Mouse (Mus musculus) neutrophil, adult 83 days (primary cell): ENCODE data around the gene Nhsl2. TPM values are rescaled to one million over a fixed set of nuclear protein-coding genes. Genes with fewer than 3 reads are reported as not detected.

ENCODE experiments used
- total RNA-seq, 2 experiments: library from RNA; stranded (reverse); gene quantifications; one replicate each; pipeline ENCODE4 v1.2.4; 2023

Gene Nhsl2
- 100 to 1,000 TPM; 131 to 132 TPM for total RNA-seq

DNA sequence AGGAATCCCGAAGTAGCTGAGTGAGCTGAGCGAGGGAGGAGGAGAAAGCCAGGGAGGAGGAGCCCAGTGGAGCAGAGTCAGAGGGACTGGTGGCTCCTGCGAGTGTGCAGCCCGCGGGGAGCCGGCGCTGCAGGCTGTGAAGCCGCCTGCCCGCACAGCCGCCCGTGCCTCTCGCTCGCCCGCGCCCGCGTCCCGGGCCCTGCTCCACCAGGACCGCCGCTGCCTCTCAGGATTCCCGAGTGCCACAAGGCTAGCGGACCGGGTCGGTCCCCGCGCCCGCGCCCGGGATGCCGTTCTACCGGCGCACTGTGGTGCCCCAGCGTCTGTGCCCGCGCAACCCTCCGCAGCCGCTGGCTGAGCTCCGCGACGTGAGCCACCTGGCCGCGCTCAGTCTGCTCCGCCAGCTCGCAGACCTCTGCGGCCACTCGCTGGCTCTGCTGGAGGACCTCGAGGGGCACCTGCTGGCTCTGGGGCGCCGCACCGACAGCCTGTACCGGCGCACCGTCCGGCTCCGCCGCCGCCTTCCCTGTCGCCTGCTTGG is at the start of gene Nhsl2:
Gene Nhsl2, plus strand, starts transcription at position 105 of the 541 bp plus-strand sequence.

GRCm38 (mm10) chrX:102070591-102071471 is 221.6 kb downstream of the Nhsl2 start, which contains the start of gene Rtl5:
Gene Rtl5 (minus strand): TSS chrX:102071304.

GRCm38 (mm10) chrX:102119042-102119864 is 270.1 kb downstream of the Nhsl2 start, which contains the start of gene Pin4:
Gene Pin4 (plus strand): TSS chrX:102119447.

Other genes starting within 250 kb of the Nhsl2 start
- gene Ogt, start 209.3 kb upstream of the Nhsl2 start, total RNA-seq, result 100 to 1,000 TPM; 211 to 233 TPM
- gene Cxcr3, start 115.1 kb upstream of the Nhsl2 start, total RNA-seq, result 1 to 10 TPM in 1 of 2 experiments, under 1 TPM in 1; 0.53 to 1.3 TPM
- not detected for gene Gm4779, start 55.0 kb upstream of the Nhsl2 start, total RNA-seq
- gene 8030474K03Rik, start 54.7 kb upstream of the Nhsl2 start, total RNA-seq, result not detected
- 1 to 10 TPM; 2.1 to 3.9 TPM for gene Rtl5, start 221.9 kb downstream of the Nhsl2 start, total RNA-seq